Mouse (Mus musculus): ENCODE measurements around the gene Bsg.
"Not testable (repeated sequence)": the region's sequence is repeated elsewhere in the genome, so short reads cannot be mapped to it uniquely, and the experiment has no call there.

Bsg gene

DNA sequence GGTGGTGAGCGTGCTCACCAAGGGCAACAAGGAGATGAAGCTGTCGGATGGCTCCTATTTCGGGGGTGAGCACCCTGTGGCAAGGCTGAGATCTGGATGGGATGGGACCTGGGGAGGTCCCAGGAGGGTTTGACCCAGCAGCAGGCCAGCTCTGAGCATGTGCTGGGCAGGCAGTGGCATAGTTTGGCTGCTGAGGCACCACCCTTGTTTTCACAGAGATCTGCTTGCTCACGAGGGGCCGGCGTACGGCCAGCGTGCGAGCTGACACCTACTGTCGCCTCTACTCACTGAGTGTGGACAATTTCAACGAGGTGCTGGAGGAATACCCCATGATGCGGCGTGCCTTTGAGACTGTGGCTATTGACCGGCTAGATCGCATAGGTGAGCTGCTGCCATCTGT lies 29.6 kb downstream of the Bsg start:
- DNase-seq (ENCODE audit: low spot score): no peak

DNA sequence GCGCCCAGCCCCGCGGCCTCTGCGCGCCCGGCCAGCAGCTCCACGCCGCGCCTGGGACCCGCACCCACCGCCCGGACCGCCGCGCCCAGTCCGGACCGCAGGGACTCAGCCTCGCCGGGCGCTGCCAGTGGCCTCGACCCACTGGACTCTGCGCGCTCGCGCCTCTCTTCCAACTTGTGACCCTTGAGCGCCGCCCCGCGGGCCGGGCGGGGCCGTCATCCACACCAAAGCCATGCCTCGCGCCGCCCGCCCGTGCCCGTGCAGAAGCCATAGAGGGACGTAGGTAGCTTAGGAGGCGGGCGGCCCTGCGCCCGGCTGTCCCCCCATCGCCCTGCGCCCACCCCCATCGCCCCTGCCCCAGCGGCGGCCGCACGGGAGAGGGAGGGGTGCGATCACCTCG lies 31.1 kb downstream of the Bsg start:
- peak; percentile 44 for DNase-seq (ENCODE audit: low spot score)

DNA sequence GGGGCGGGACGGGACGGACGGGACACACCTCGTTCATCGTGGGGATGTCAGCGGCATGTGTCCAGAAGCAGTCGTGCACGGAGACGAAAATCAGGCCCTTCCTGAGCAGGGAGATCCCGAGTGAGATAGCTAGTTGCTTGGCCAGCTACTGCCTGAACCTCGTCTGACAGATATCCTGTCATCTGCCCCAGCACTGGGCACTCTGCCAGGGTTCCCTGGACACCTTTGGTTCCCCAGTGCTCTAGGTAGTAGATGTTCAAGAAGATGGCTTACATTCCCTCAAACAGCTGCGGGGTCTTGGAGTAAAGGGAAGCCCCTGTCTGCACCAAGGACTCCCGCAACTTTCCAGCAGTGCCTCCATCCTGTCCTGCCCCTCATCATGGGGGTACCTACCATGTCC lies 32.4 kb downstream of the Bsg start:
- no peak for DNase-seq (ENCODE audit: low spot score)

DNA sequence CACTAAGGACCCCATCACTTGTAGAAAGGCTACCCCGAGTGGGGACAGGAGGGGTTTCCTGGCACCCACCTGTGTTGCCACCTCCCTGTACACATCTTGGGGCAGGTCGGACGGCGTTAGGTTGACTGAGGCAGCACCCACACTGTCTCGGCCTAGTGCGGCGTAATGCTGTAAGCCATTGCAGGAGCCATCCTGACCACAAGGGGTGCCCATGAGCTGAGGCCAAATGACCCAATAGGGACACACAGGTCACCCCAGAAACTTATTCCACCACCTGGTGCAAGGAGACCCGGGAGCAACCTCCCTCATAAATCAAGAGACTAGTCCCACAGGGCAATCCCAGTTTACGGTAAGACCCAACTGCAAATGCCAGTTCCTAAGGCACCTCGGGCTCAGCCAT lies 34.0 kb downstream of the Bsg start:
- peak; percentile 19 for DNase-seq (ENCODE audit: low spot score)

DNA sequence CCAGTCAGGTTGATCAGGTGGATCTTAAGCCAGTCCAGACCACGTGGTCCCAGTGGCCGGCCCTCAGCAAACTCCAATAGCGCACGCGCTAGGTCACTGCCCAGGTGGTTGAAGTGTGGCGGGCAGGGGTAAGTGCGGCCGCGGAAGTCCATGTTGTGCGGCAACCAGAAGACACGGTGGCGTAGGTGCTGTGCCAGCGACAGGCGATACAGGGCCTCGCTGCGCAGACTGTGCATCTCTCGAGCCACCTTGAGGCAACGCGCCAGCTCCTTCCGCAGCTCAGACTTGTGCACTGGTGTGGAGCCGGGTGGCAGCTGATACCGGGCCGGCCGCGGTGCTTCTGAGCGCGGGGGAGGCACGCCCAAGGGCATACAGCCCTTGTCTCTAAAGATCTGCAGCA lies 34.9 kb downstream of the Bsg start:
- DNase-seq (ENCODE audit: low spot score): no peak

DNA sequence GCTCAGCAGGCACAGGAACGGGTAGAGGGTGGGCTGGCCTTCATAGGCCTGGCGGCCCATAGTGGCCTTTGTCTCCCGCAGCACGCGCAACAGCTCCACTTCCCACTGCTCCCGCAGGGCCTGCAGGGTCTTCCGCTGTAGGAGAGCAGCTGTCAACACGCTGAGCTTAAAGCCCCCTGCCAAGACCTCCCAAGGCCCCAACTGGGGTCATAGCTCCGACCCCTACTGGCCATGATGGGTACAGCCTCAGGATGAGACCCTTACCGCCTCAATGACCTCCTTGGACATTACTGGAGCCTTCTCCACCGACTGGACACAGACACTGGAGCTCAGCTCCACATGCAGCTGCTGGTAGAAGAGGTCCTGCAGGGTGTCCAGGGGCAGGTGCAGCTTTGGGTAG lies 36.6 kb downstream of the Bsg start:
- peak; percentile 37 for DNase-seq (ENCODE audit: low spot score)

DNA sequence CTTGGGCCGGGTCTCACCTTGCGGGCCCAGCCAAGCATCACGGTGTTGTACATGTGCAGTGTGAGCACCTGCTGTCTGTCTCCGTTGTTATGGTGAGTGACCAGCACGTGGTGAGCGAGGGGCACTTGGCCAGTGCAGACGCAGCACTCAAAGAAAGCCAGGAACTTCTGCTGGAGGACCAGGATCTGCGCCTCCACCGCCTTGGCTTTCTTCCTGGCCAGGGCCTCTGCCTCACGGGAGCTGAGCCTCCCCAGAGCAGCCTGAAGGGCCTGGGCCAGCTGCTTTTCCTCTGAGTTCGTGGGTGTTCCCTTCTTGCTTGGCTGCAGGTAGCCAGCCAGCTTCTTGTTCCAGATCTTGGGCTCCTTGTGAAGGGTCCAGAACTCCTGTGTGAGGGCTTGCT lies 38.9 kb downstream of the Bsg start:
- no peak for DNase-seq (ENCODE audit: low spot score)

DNA sequence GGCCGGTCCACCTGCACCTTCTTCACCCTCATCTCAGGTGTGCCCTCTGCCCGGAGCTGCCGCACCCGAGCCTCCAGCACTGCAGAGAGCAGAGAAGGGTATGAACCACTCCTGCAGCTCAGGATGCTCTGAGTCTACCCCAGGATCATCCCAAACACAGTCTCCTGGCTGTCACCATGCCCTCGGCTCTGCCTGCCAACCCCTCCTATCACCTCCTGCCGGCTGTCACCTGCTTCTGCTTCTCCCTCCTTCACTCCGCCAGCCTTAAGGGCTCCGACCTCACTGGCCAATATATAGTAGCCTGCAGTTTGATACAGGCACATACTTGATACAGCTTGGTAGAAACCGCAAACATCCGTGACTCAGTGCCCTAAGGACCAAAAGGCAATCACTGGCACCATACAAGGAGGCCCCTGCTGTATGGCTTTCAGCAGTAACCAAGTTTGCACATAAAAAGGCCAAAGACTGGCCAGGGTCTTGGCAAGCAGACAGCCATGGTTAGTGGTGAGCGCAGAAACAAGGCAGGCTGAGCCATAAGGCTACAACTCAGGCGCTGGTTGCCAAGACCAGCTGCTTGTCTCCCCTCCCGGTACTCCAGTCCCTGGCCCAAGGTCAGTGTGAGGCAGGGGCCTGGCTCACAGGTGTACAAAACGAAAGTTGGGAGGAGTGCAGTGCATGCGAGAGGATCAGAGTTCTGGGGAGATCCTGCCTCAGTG lies 39.5 kb downstream of the Bsg start:
- no peak for DNase-seq (ENCODE audit: low spot score)

DNA sequence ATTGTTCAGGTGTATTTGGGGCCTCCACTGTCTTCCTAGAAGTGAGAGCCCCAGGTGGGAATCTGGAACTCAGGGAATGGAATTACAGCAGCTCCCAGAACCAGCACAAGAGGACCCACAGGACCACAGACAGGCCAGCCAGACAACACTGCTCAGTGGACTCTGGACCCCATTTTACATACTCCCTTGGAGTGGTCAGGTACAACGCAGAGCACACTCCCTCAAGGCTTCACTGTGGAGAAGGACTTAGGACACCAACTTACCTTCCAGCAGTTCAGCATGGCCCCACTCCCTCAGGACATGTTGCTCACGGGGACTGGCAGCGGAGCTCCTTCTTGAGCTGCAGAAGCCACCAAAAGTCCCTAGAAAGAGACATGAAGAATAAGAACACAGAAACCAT lies 41.1 kb downstream of the Bsg start:
- DNase-seq (ENCODE audit: low spot score): no peak

DNA sequence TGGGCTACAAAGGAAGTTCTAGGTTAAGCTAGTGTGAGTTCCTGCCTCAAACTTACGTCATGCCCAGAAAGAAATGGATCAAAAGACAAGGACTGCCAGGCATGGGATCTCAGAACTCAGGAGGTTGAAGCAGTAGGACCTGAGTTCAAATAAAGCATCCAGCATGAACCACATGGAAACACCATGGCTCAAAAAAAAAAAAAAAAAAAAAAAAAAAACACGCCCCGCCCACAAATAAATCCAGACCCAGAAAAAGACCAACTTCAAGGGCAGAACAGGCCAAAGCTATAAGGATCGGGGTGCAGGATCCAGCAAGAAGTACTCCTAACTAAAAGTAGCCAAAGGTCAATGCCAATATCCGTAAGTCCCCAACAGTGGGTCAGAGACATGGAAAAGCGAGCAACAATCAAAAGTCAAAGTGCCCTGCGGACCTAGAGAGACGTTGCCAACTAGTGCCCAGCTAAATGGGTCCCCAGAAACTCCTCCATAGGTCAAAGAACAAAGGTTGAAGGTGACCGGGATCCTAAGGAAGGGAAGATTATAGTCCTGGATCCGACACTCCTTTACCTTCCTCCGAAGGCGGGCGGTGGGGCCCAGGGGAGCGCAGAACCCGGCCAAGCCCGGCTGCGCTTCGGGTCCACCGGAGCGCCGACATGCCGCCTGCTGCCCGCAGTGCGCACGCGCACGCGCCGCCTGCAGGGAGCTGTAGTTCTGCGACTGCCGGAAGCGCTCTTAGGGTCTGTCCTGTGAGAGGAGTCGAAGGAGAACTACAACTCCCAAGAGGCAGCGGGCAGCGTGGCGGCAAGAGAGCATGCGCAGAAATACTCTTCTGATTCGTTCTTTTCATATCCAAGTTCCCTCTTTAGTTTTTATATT lies 41.8 kb downstream of the Bsg start, which contains the start of gene Polrmt:
Gene Polrmt (minus strand): TSS at position 684 of the 876 bp plus-strand sequence.
- DNase-seq (ENCODE audit: low spot score): peak; percentile 99

DNA sequence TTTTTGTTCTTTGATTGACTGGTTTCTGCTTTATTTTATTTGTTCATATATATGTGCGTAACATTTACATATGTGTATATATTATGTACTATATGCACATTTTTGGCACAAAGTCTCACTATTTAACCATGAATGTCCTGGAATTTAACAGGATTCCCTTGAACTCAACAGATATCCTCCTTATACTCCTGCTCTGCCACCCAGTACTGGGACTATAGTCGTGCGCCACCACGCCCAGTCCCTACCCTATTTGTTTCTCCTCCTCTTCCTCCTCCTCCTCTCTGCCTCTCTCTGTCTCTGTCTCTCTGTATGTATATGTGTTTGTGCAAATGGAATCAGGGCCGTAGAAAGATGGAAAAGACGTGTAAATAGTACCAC lies 42.5 kb downstream of the Bsg start:
- no peak for DNase-seq (ENCODE audit: low spot score)

DNA sequence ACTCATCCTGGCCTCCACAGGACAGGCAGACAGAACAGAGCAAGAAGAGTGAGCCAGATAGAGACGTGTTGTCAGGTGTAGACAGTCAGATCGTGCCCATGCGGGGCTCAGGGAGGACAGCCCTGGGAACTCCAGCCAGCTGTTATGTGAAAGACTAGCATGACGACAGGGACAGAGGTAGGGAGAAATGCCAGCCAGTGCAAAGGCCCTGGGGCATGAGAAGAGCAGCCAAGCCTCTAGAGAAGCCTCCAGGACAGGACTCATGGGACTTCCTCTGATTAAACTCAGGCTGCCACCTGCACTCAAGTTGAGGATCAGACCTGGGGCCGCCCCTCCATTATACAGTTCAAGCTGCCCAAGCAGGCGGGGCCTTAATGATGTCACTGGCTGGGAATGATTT lies 44.2 kb downstream of the Bsg start:
- no peak for DNase-seq (ENCODE audit: low spot score)

DNA sequence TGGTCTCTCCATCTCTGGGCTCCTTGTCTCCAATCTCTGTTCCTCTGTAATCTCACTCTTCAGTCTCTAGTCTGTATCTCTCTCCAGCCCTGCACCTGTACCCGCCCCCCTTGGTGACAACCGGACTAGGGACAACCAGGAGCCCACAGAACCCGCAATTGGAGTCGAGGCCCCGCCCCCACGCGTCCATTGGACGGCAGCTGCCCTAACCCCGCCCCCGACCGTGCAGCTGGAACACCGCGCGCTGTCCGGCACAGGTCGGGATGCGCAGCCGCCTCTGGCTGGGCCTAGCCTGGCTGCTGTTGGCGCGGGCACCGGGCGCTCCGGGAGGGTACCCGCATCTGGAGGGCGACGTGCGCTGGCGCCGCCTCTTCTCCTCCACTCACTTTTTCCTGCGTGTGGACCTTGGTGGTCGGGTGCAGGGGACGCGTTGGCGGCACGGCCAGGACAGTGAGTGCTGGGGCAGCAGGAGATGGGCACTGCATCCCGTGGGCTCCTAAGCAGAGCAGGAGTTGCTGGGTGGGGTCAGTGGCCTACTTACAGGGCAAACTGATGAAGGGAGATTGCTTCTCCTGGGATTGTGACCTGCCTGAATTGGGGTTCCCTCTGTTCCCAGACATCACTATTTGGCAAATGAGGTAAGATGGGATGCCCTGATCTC lies 50.7 kb downstream of the Bsg start, which contains the start of gene Fgf22:
Gene Fgf22 (plus strand): TSS at position 221 of the 661 bp plus-strand sequence.
- DNase-seq (ENCODE audit: low spot score): peak; percentile 83

DNA sequence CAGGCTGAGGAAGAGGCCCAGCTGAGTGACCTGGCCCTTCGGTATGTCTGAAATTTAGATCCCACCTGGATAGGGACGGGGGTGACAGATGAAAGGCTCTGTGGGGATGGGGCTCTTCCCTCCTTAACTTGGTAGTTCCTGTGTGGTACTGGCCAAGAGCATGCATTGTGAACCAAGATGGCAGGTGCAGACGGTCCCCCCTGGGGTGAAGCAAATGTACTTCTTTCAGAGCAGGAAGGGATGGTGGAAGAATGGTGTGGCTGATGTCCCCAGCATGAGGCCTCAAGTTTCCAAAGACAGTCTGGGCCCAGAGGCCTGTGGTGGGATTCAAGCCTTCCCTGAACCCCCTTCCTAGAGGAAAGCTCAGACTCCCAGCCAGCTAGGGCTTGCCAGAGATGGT lies 51.6 kb downstream of the Bsg start:
- no peak for DNase-seq (ENCODE audit: low spot score)

DNA sequence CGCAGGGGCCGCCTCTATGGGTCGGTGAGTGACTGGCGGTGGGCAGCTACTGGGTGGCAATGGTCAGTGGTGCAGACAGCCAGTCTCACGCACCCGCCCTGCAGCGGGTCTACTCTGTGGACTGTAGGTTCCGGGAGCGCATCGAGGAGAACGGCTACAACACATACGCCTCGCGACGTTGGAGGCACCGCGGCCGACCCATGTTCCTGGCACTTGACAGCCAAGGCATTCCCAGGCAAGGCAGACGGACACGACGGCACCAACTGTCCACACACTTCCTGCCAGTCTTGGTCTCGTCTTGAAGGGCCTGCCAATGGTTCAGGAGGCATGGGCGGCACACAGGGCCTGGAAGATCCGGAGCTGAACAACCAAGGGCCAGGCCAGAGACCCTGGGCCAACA lies 52.4 kb downstream of the Bsg start:
- DNase-seq (ENCODE audit: low spot score): no peak

DNA sequence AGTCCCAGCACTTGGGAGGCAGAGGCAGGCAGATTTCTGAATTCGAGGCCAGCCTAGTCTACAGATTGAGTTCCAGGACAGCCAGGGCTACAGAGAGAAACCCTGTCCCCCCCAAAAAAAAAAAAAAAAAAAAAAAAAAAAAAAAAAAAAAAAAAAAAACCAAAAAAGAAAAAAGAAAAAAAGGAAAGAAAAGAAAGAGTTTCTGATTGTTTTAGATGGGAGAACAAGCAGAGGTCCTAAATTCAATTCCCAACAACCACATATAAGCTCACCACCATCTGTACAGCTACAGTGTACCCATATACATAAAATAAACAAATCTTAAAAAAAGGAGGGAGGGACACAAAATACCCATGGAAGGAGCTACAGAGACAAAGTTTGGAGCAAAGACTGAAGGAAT lies 55.4 kb downstream of the Bsg start:
- DNase-seq (ENCODE audit: low spot score): not testable (repeated sequence)

DNA sequence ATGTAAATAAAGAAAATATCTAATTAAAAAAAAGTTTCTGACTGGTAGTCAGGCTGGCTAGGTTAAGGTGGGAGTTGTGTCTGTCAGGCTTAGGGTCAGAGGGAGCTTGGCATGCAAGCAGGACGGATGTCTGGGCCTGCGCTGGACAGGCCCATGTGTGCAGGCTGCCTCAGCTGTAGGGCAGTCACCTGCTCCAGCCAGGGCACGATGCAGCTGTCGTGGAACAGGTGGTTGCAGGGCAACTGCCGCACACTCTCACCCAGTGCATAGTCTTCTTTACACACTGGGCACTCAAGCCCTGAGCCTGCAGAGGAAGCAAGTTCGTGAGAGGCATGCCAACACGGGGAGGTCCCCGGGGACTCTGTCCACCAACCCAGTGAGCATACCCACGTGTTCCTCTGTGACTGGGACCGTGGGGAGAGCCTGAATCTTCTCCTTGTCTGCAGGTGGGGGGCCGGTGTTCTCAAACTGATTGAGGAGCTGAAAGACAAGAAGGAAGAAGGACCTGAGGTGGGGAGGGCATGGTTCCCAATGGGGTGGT lies 56.4 kb downstream of the Bsg start:
- DNase-seq (ENCODE audit: low spot score): no peak

Data from embryo, embryonic 10.5 days (tissue).